Mouse (Mus musculus) liver, adult 2 months (tissue): ENCODE data around the gene Smarce1. TPM values are rescaled to one million over a fixed set of nuclear protein-coding genes. Genes with fewer than 3 reads are reported as not detected.

Experiments used
- DNase-seq: peaks from one replicate; pipeline ENCODE4 v3.0.0-alpha.2; 2011; ENCODE audit warnings: low read depth, low spot score; ENCODE audit errors: extremely low read depth
- H3K27ac ChIP-seq: fragments of 200-500 bp; replicated peaks from 2 replicates; pipeline ENCODE4 v1.5.1; 2012; ENCODE audit warnings: low read depth, mild to moderate bottlenecking, control low read depth, inconsistent platforms, low read length; ENCODE audit not compliant: insufficient read depth
- H3K27me3 ChIP-seq: fragments of 200-500 bp; 2 replicates; pipeline ENCODE4 v1.6.1; 2012; ENCODE audit warnings: mild to moderate bottlenecking, moderate library complexity, low read length, inconsistent platforms; ENCODE audit not compliant: control insufficient read depth, insufficient read depth
- H3K36me3 ChIP-seq: fragments of 200-500 bp; 2 replicates; pipeline ENCODE4 v1.6.1; 2012; ENCODE audit warnings: low read length, inconsistent platforms; ENCODE audit not compliant: control insufficient read depth, insufficient read depth
- H3K4me1 ChIP-seq: fragments of 200-500 bp; 2 replicates; pipeline ENCODE4 v1.6.1; 2011; ENCODE audit warnings: low read length; ENCODE audit not compliant: control insufficient read depth, insufficient read depth
- H3K4me3 ChIP-seq: fragments of 200-500 bp; 2 replicates; pipeline ENCODE4 v1.5.1; 2011; ENCODE audit warnings: low read depth, mild to moderate bottlenecking, control low read depth, low read length, moderate library complexity; ENCODE audit not compliant: insufficient read depth
- H3K79me2 ChIP-seq: fragments of 200-500 bp; 2 replicates; pipeline ENCODE4 v1.6.1; 2012; ENCODE audit warnings: inconsistent platforms, mild to moderate bottlenecking, low read length, moderate library complexity; ENCODE audit not compliant: control insufficient read depth, insufficient read depth
- H3K9ac ChIP-seq: fragments of 200-500 bp; 2 replicates; pipeline ENCODE4 v1.6.1; 2012; ENCODE audit warnings: low read depth, mild to moderate bottlenecking, control low read depth, inconsistent platforms, low read length
- CTCF ChIP-seq: fragments of 200-500 bp; IDR thresholded peaks from 2 replicates; pipeline ENCODE4 v1.5.1; 2011; ENCODE audit warnings: low read depth, low read length, control low read depth
- POLR2A ChIP-seq: fragments of 200-500 bp; IDR thresholded peaks from 2 replicates; pipeline ENCODE4 v1.6.1; 2011; ENCODE audit warnings: low read length, control low read depth; ENCODE audit not compliant: insufficient read depth; ENCODE audit errors: extremely low read depth
- WGBS: fragments of 180-500 bp; shearing (Covaris S2); methylation state at CpG from one replicate; pipeline ENCODE4 v1.1.7; 2018; 5-methylcytosine and 5-hydroxymethylcytosine counted together
- polyA plus RNA-seq: library from polyadenylated mRNA; depleted of rRNA; stranded (reverse); fragments of >200 nt; gene quantifications from 2 replicates; pipeline ENCODE4 v1.2.3, GENCODE M21; 2012; rRNA removed
- total RNA-seq: library from RNA; depleted of rRNA; stranded (reverse); fragments of >200 nt; gene quantifications from 2 replicates; pipeline ENCODE4 v1.2.3, GENCODE M21; 2014; rRNA removed

Gene Smarce1
- total RNA-seq = 25.5 and 35.9 TPM in 2 replicates
- polyA plus RNA-seq = 8.7 and 11.9 TPM in 2 replicates

DNA sequence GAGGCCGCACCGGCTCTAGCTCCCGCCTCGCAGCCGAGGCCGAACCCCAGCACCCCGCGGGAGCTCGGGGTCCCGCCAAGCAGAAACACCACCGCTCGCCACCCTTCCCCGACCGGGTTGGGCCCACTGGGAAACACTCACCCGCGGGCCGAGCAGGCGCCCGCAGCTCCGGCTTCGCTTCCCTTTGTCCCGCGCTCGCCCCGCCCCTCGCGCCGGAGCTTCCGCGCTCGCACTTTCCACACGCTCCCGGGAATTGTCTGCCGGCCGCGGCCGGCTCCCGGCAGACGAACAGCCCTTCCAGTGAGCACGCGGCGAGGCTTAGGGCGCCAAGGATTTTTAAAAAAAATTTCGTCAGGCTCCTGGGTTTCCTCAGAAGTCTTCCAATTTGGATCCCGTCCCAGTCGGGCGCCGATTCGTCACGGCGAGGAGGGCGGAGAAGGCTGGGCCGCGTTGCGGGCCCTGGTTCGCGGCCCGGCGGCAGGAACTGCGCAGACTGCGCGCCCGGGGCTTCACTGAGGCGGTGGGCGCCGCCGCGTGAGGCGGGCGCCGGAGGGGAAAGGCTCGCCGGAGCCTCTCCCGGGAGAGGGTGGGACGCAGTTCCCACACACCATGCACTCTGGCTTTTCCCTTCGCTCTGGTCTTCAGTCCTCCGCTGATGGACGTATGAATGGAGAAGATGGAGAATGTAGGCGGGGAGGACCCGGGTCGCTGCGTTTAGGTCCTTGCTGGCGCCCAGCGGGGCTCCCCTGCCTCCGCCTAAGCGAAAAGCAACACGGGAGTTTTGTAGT lies at the start of gene Smarce1:
Gene Smarce1, minus strand, starts transcription at position 757 of the 788 bp plus-strand sequence.
- peak; percentile 60 for DNase-seq
- WGBS = under 1% methylated on average over 85 of the region's 87 CpGs

DNA sequence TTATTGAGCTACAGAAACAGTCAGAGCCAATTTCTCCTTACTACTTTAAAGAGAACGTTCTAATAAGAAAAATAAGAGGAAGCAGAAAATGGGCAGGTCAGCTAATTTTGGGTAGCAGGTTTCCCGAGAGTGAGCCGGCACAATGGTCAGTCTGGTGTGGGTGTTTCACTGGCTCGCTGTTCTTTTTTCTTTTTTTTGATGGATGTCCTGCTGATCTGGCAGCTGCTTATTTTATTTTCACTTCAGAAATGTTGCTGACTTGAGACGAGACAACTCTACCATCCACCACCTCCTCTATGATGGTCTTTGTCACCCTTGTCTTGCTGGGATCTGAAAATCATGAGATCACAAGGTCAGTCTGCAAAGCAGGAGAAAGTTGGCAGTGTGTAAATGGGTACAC lies 49.2 kb upstream of the Smarce1 start:
- H3K4me1 ChIP-seq = 0 out of 2 replicates have a peak, but pooled peaks cover 2% of the 10 kb centered on the region
- H3K36me3 ChIP-seq = no peaks in the 10 kb centered on the region
- no peak for DNase-seq
- no peak overlapping the region for H3K9ac ChIP-seq
- 68% methylated on average over 5 of the region's 5 CpGs for WGBS
- no peak overlapping the region for H3K4me3 ChIP-seq
- TF ChIP-seq CTCF (no peak), POLR2A (no peak)
- no peaks in the 10 kb centered on the region for H3K79me2 ChIP-seq
- H3K27ac ChIP-seq = no peak overlapping the region
- no peaks in the 10 kb centered on the region for H3K27me3 ChIP-seq

More for the DNA sequence above, at the start of gene Smarce1:
- Histone ChIP-seq H3K36me3 (peaks cover 15% of the 10 kb centered on the region), H3K4me1 (peaks cover 5% of the 10 kb centered on the region), H3K9ac (peak within 1 kb of the TSS; percentile 98), H3K4me3 (peak within 1 kb of the TSS; percentile 98), H3K27me3 (no peaks in the 10 kb centered on the region), H3K79me2 (peaks cover 10% of the 10 kb centered on the region; the same call in 1 of the 2 replicates), H3K27ac (peak within 1 kb of the TSS; percentile 90)
- TF ChIP-seq CTCF (no peak), POLR2A (0 out of 2 replicates have a peak, but pooled peaks have one; percentile 4)

DNA sequence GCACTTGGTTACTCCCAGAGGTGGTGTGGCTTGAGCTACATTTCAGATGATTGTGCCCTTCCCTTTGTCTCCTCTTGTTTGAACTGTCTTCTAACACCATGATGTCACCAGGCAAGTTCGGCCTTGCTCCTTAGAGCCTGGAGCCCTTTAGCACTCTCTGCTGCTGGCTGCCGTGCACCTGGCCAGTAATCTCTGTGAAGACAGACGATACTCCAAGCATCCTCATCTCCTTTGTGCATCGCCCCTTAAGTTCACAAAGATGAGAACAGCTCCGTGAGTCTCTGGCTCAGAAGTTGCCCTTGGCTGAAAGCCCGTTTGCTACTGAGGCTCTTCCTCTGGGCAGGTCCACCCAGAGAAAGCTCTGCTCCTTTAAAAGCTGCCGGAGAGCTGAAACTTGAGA lies 46.0 kb upstream of the Smarce1 start:
- Histone ChIP-seq H3K4me3 (no peak overlapping the region), H3K9ac (no peak overlapping the region), H3K36me3 (no peaks in the 10 kb centered on the region), H3K4me1 (0 out of 2 replicates have a peak, but pooled peaks cover 2% of the 10 kb centered on the region), H3K27ac (no peak overlapping the region), H3K27me3 (no peaks in the 10 kb centered on the region), H3K79me2 (no peaks in the 10 kb centered on the region)
- no peak for DNase-seq
- no peak for TF ChIP-seq POLR2A
- no peak for TF ChIP-seq CTCF
- 49% methylated on average over 7 of the region's 7 CpGs for WGBS

DNA sequence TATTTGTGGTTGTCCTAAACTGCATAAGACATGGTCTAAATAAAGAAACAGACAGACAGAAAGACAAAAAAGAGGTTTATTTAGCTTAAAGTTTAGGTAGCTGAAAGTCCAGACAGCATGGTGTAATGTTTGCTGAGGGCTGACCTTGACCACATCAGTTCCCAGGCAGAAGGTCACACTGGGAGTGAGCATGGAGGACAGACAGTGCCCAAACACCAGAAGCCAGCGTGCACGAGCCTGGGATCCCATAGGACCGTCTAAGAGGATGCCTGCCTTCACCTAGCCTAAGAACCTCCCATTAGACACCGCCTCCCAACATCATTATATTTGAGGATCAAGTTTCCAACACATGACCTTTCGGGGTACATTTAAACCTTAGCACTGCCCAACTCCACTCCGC lies 44.8 kb upstream of the Smarce1 start:
- Histone ChIP-seq H3K4me3 (no peak overlapping the region), H3K4me1 (0 out of 2 replicates have a peak, but pooled peaks cover 2% of the 10 kb centered on the region), H3K27ac (no peak overlapping the region), H3K27me3 (no peaks in the 10 kb centered on the region), H3K79me2 (no peaks in the 10 kb centered on the region), H3K36me3 (no peaks in the 10 kb centered on the region), H3K9ac (no peak overlapping the region)
- peak; percentile 25 for DNase-seq
- WGBS = 48% methylated on average over 6 of the region's 6 CpGs
- TF ChIP-seq CTCF (no peak), POLR2A (no peak)

DNA sequence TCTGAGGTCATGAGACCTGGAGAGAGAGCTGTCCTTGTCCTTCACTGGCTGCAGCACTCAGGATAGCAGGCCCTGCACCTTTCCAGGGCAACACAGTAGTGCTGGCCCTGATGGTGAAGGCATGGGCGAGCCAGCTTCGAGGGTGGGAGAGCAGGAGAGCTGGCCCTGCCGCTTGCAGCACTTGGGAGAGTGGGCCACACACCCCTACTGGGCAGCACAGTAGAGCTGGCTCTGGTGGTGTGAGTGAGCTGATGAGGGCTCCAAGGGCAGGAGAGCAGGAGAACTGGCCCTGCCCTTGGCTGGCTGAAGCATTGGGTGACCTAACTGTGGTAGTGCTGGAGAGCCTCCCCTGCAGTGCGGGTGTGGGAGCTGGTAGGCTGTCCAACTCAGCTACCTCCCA lies 41.9 kb upstream of the Smarce1 start:
- DNase-seq = no peak
- H3K79me2 ChIP-seq = no peaks in the 10 kb centered on the region
- no peaks in the 10 kb centered on the region for H3K36me3 ChIP-seq
- H3K4me1 ChIP-seq = 0 out of 2 replicates have a peak, but pooled peaks cover 2% of the 10 kb centered on the region
- no peak overlapping the region for H3K27ac ChIP-seq
- H3K27me3 ChIP-seq = no peaks in the 10 kb centered on the region
- WGBS = 97% methylated on average over 4 of the region's 4 CpGs
- H3K4me3 ChIP-seq = no peak overlapping the region
- H3K9ac ChIP-seq = no peak overlapping the region
- TF ChIP-seq CTCF (no peak), POLR2A (no peak)

DNA sequence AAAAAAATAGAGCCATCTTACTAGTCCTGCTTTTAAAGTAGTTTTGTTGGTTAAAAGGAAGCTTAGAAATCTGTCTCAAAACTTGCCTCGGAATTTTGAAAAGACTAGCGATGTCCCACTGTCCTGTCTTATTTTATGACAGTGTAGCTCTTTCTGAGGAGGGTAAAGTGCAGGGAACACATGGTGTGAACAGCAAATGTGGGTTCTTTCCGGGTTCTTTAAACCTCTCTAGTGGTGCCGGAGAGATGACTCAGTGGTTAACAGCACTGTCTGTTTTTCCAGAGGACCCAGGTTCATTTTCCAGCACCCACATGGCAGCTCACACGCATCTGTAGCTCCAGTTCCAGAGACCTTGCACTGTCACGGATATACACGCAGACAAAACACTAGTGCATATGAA lies 38.4 kb upstream of the Smarce1 start:
- WGBS = 80% methylated on average over 7 of the region's 7 CpGs
- no peak overlapping the region for H3K9ac ChIP-seq

More for the DNA sequence above, 38.4 kb upstream of the Smarce1 start:
- Histone ChIP-seq H3K27me3 (no peaks in the 10 kb centered on the region), H3K79me2 (no peaks in the 10 kb centered on the region), H3K4me1 (no peaks in the 10 kb centered on the region), H3K27ac (no peak overlapping the region), H3K36me3 (no peaks in the 10 kb centered on the region), H3K4me3 (no peak overlapping the region)
- TF ChIP-seq CTCF (no peak), POLR2A (no peak)
- no peak for DNase-seq
